Mouse (Mus musculus) thymus, adult 2 months (tissue): ENCODE results near the gene Ypel3.

Source experiments
- CTCF ChIP-seq: fragments of 200-500 bp; IDR thresholded peaks from 2 replicates; pipeline ENCODE4 v1.5.1; 2012; ENCODE audit warnings: mild to moderate bottlenecking, control low read depth, low read length, moderate library complexity, borderline replicate concordance; ENCODE audit not compliant: control insufficient read depth, poor library complexity, insufficient read depth; ENCODE audit errors: extremely low read depth
- POLR2A ChIP-seq: fragments of 200-500 bp; IDR thresholded peaks from 2 replicates; pipeline ENCODE4 v1.6.1; 2012; ENCODE audit warnings: mild to moderate bottlenecking, low read length, control low read depth, moderate library complexity; ENCODE audit not compliant: control insufficient read depth, poor library complexity, insufficient read depth; ENCODE audit errors: extremely low read depth

- TF ChIP-seq CTCF (no peak), POLR2A (no peak)
Measured at GRCm38 (mm10) chr7:126793456-126794270, 16.9 kb downstream of the Ypel3 start.
